Mouse (Mus musculus): ENCODE data around the gene Cd209a. TPM values are rescaled to one million over a fixed set of nuclear protein-coding genes. Genes with fewer than 3 reads are reported as not detected.

Gene Cd209a
- total and polyA plus RNA-seq, 3 experiments: not detected

GRCm38 (mm10) chr8:3718559-3718958 lies 30.2 kb downstream of the Cd209a start:
- DNase-seq (ENCODE audit: extremely low read depth): peak; percentile 70
- TF ChIP-seq ZNF384 (IDR thresholded peaks at IDR 0.05; ENCODE audit: low read depth, low read length) (no peak), HCFC1 (IDR thresholded peaks at IDR 0.05; ENCODE audit: low read depth, low read length) (no peak), ELF1 (IDR thresholded peaks at IDR 0.05; ENCODE audit: low read depth, low read length) (no peak), CHD2 (IDR thresholded peaks at IDR 0.05; ENCODE audit: low read length) (no peak), KAT2A (IDR thresholded peaks at IDR 0.05; ENCODE audit: insufficient replicate concordance, low read length) (no peak), MAX (IDR thresholded peaks at IDR 0.05; ENCODE audit: low read length) (no peak), POLR2AphosphoS2 (IDR thresholded peaks at IDR 0.05; ENCODE audit: low read depth, low read length) (no peak), RAD21 (IDR thresholded peaks at IDR 0.05; ENCODE audit: low read depth, low read length) (peak; percentile 95), MEF2A (IDR thresholded peaks at IDR 0.05; ENCODE audit: borderline replicate concordance, low read depth, low read length) (no peak), IRF4 (IDR thresholded peaks at IDR 0.05; ENCODE audit: low read depth, low read length) (no peak), CTCF (conservative IDR thresholded peaks at IDR 0.05 in 1 of 2, IDR thresholded peaks at IDR 0.05 in 1 of 2; ENCODE audit: low read depth in 2 of 2, low read length in 2 of 2) (peak; percentile 95 to 96), UBTF (IDR thresholded peaks at IDR 0.05; ENCODE audit: low read depth, low read length) (no peak), ZC3H11A (IDR thresholded peaks at IDR 0.05; ENCODE audit: low read depth, low read length) (0 out of 2 replicates have a peak, but pooled peaks have one; percentile 3), JUN (IDR thresholded peaks at IDR 0.05; ENCODE audit: insufficient read depth, low read depth, low read length) (no peak), EP300 (IDR thresholded peaks at IDR 0.05; ENCODE audit: low read length) (no peak), MAZ (IDR thresholded peaks at IDR 0.05; ENCODE audit: low read depth, low read length) (no peak), ETS1 (conservative IDR thresholded peaks at IDR 0.05; ENCODE audit: low read depth, low read length) (no peak), USF1 (IDR thresholded peaks at IDR 0.05; ENCODE audit: low read depth, low read length) (no peak), ZKSCAN1 (IDR thresholded peaks at IDR 0.05; ENCODE audit: borderline replicate concordance, low read depth, low read length) (no peak), ZMIZ1 (IDR thresholded peaks at IDR 0.05; ENCODE audit: low read depth, low read length) (no peak), USF2 (conservative IDR thresholded peaks at IDR 0.05; ENCODE audit: low read depth, low read length) (no peak), SMC3 (IDR thresholded peaks at IDR 0.05; ENCODE audit: low read depth, low read length) (peak; percentile 81), SIN3A (IDR thresholded peaks at IDR 0.05; ENCODE audit: low read length) (no peak), GABPA (IDR thresholded peaks at IDR 0.05; ENCODE audit: insufficient replicate concordance, low read depth, low read length) (no peak), E2F4 (IDR thresholded peaks at IDR 0.05; ENCODE audit: insufficient replicate concordance, low read depth, low read length) (no peak)
- Histone ChIP-seq H3K9ac (ENCODE audit: insufficient read depth, low read depth) (no peak overlapping the region), H3K79me2 (replicated peaks; ENCODE audit: control insufficient read depth, extremely low read depth, insufficient read depth, poor library complexity, severe bottlenecking) (no peaks in the 10 kb centered on the region), H3K27ac (ENCODE audit: insufficient read depth, low read depth) (no peak overlapping the region), H3K4me3 (replicated peaks in 1 of 3; ENCODE audit: low read depth in 2 of 3, low read length in 2 of 3, poor library complexity in 1 of 3) (no peak overlapping the region), H3K36me3 (replicated peaks in 1 of 2; ENCODE audit: control insufficient read depth in 1 of 2, insufficient read depth in 1 of 2, low read length in 1 of 2) (no peaks in the 10 kb centered on the region), H3K4me2 (ENCODE audit: insufficient read depth, low read depth, poor library complexity, severe bottlenecking) (no peak overlapping the region), H3K9me3 (replicated peaks; ENCODE audit: low read length) (no peaks in the 10 kb centered on the region), H3K4me1 (ENCODE audit: control insufficient read depth in 1 of 2, insufficient read depth in 2 of 2) (no peaks in the 10 kb centered on the region), H3K27me3 (replicated peaks) (peaks cover 43% of the 10 kb centered on the region)
- in situ Hi-C loops (cut with MboI; ENCODE audit: low pct_ligation_motif_present, low pct_unique_long_range_greater_than_20kb, low sequenced_read_pairs) (loop anchor here (10.0 to 25.0 kb wide), 3 partner anchors 236 to 644 kb away; partner anchors contain the start of genes Cd209c and Cd209g), dilution Hi-C loops (cut with MboI; ENCODE audit: extremely low pct_ligation_motif_present, extremely low pct_unique_long_range_greater_than_20kb, low sequenced_read_pairs) (no loop called here)
